Mouse (Mus musculus): ENCODE measurements around the gene Nmnat1. TPM values are rescaled to one million over a fixed set of nuclear protein-coding genes. Genes with fewer than 3 reads are reported as not detected.

Nmnat1 gene
- polyA plus RNA-seq (2012; ENCODE audit: insufficient read depth, insufficient read length, low replicate concordance, missing spikeins), result not detected in 2 replicates

DNA sequence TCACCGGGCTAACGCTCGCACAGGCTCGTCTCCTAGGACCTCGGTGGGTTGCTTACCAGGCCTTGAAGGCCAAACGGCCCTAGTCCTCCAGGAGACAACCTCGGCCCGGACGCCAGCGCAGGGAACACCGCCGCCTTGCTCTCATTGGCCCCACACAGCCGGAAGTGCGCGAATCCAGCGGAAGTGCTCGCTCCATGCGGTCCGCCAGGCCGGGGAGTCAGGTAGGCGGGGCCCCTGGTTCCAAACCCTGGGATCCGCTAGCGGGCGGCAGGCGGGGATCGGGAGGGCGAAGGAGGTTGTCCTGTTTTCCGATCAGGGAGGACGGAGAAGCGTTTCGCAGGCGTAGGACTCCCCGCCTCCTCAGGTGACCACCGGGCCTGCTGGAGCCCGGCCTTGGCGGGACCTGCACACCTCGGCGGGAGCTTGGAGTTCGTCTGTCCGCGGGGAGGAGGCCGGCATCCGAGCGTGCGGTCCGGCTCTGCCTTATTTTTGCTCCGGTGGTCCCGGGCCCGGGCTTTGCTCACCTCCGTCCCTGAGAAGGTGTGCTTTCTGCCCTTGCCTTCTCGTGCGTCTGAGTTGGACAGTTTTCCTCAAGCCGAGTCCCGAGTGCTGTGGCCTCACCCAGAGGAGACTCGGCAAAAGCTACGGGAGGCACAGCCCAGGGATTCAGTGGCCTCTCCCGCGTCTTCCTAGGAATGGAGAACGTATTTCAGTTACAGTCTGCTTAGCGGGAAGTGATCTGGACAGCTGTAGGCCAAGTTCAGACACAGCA, at the start of gene Nmnat1, which contains the start of gene Lzic:
Nmnat1 (minus strand) TSS at position 150 of the 772 bp plus-strand sequence.
Lzic (plus strand) TSS at position 177 of the 772 bp plus-strand sequence.
- peak within 1 kb of the TSS; percentile 78 for H3K4me3 ChIP-seq (ENCODE audit: insufficient read depth, low read depth, low read length)
- peaks cover 9% of the 10 kb centered on the region for H3K4me1 ChIP-seq (ENCODE audit: control insufficient read depth, insufficient read depth, low read length)
- under 1% methylated on average over 60 of the region's 60 CpGs for WGBS
- TF ChIP-seq POLR2A (IDR thresholded peaks at IDR 0.05; ENCODE audit: insufficient read depth, low read depth, low read length), result peak; percentile 52
- no peak for TF ChIP-seq CTCF (IDR thresholded peaks at IDR 0.05; ENCODE audit: insufficient read depth, low read depth, low read length)
- peak within 1 kb of the TSS; percentile 59 for H3K27ac ChIP-seq (ENCODE audit: insufficient read depth, low read depth, low read length)

DNA sequence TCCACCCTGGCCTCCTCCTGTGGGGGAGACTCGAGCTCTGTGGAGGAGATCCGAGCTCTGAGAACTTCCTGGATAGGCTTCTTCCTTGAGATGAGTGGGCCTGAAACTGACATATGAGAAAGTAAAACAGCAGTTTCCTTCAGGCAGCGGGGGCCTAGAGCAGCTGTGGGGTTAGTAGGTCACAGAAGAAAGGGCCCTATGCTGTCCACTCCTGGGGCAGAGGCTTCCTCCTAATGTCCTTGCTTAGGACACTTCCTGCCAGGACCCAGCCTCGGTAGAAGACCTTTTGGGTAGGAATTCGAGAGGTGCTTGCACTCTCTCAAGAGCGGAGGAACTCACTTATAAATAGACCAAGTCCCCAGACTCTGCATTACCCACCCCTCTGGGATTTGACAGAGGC, 44.7 kb upstream of the Nmnat1 start:
- Histone ChIP-seq H3K4me3 (ENCODE audit: insufficient read depth, low read depth, low read length) (no peak overlapping the region), H3K27ac (ENCODE audit: insufficient read depth, low read depth, low read length) (no peak overlapping the region), H3K4me1 (ENCODE audit: control insufficient read depth, insufficient read depth, low read length) (peaks cover 17% of the 10 kb centered on the region)
- TF ChIP-seq POLR2A (IDR thresholded peaks at IDR 0.05; ENCODE audit: insufficient read depth, low read depth, low read length), result no peak
- TF ChIP-seq CTCF (IDR thresholded peaks at IDR 0.05; ENCODE audit: insufficient read depth, low read depth, low read length), result no peak
- WGBS, result 83% methylated on average over 6 of the region's 6 CpGs

DNA sequence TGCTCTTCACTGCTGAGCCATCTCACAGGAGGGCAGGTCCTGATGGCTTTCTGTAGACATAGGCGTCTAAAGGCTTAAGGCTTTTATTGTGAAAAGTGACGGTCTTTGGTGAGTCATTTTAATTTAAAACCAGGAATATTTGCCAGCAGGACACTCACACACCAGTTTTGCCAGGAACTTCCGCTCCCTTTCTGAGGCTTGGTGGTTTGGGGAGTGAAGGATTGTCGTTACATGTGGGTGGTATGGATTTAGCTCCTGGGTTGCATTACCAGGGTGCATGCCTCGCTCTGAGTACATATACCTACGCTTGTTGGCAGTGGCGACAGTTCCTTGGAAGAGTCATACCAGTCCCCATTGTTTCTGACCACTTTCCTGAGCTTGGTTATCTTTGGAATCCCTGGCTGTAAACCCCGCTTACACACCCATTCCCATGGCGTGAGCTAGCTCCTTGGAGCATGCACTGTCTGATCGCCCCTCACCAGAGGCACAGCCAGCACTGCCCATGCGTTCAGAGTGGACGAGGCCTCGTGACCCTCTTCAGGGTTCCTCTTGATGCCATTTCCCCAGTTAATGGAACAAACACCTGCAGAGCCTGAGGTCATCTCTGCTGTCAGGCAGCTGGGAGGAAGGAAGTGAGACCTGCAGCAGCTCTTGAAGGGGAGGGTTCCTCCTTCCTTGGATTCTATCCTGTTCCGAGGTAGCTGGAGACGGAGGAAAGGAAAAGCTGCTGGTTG, 42.8 kb upstream of the Nmnat1 start:
- Histone ChIP-seq H3K4me3 (ENCODE audit: insufficient read depth, low read depth, low read length) (no peak overlapping the region), H3K4me1 (ENCODE audit: control insufficient read depth, insufficient read depth, low read length) (peaks cover 18% of the 10 kb centered on the region), H3K27ac (ENCODE audit: insufficient read depth, low read depth, low read length) (no peak overlapping the region)
- WGBS, result 83% methylated on average over 15 of the region's 15 CpGs
- TF ChIP-seq POLR2A (IDR thresholded peaks at IDR 0.05; ENCODE audit: insufficient read depth, low read depth, low read length), result no peak
- TF ChIP-seq CTCF (IDR thresholded peaks at IDR 0.05; ENCODE audit: insufficient read depth, low read depth, low read length), result no peak

DNA sequence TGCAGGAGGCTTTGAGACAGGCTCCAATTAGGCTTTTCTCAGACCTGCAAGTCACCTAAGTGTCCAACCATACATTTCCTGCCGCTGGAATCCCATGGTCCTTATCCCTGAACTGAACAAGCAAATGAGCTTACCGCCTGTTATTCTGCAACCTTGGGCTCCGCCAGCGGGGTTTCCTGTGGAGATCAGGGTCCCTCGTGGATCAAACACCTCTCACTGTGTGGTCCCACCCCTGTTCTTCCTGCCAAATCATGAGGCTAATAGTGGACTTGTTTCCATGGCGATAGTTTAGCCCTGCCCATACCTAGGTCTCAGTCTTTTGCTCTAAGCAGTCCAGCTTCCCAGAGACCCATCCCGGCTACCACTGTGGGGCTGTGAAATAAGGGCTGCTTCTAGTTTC, 41.3 kb upstream of the Nmnat1 start:
- Histone ChIP-seq H3K27ac (ENCODE audit: insufficient read depth, low read depth, low read length) (peak overlapping the region; percentile 54), H3K4me1 (ENCODE audit: control insufficient read depth, insufficient read depth, low read length) (peaks cover 19% of the 10 kb centered on the region), H3K4me3 (ENCODE audit: insufficient read depth, low read depth, low read length) (no peak overlapping the region)
- no peak for TF ChIP-seq CTCF (IDR thresholded peaks at IDR 0.05; ENCODE audit: insufficient read depth, low read depth, low read length)
- TF ChIP-seq POLR2A (IDR thresholded peaks at IDR 0.05; ENCODE audit: insufficient read depth, low read depth, low read length), result no peak
- 54% methylated on average over 7 of the region's 7 CpGs for WGBS

DNA sequence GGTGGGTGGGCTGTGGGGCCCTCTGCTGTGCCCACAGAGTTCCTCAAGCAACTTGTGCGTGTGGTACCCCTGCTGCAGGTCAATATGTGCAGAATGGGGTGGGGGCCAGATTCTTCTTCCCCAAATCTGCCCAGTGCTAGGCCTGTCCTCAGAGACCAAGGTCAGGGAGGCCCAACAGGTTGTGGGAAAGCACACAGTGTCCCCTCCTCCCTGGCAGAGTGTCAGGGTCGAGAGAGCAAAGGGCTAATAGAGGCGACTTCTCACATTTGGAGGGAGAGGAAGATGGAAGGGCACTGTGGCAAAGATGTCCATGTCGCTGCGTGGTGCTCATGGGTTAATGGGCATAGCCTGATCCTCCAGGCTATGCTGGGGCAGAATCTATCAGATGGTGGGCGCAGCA, 40.8 kb upstream of the Nmnat1 start:
- H3K4me1 ChIP-seq (ENCODE audit: control insufficient read depth, insufficient read depth, low read length), result peaks cover 23% of the 10 kb centered on the region
- TF ChIP-seq POLR2A (IDR thresholded peaks at IDR 0.05; ENCODE audit: insufficient read depth, low read depth, low read length), result no peak
- no peak for TF ChIP-seq CTCF (IDR thresholded peaks at IDR 0.05; ENCODE audit: insufficient read depth, low read depth, low read length)
- no peak overlapping the region for H3K4me3 ChIP-seq (ENCODE audit: insufficient read depth, low read depth, low read length)
- WGBS, result 77% methylated on average over 6 of the region's 6 CpGs
- peak overlapping the region; percentile 54 for H3K27ac ChIP-seq (ENCODE audit: insufficient read depth, low read depth, low read length)

DNA sequence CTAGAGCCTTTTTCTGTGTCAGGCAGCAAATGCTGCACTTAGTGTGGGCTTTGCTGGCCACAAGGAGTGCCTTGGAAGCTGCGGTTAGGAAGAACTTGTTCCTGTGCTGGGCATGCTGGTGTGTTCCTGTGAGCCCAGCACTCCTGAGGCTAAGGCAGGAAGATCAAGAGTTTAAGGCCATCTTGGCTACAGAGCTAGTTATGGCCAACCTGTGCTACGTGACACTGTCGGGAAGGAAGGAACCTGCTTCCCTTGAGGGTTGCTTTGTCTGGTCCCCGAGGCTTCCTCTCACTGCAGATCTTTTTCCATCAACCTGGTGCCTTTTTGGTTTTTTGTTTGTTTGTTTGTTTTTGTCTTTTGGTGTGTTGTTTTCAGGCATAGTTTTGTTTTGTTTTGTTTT, 40.2 kb upstream of the Nmnat1 start:
- peaks cover 23% of the 10 kb centered on the region for H3K4me1 ChIP-seq (ENCODE audit: control insufficient read depth, insufficient read depth, low read length)
- no peak for TF ChIP-seq CTCF (IDR thresholded peaks at IDR 0.05; ENCODE audit: insufficient read depth, low read depth, low read length)
- no peak for TF ChIP-seq POLR2A (IDR thresholded peaks at IDR 0.05; ENCODE audit: insufficient read depth, low read depth, low read length)
- no peak overlapping the region for H3K4me3 ChIP-seq (ENCODE audit: insufficient read depth, low read depth, low read length)
- WGBS, result 82% methylated on average over 4 of the region's 4 CpGs
- H3K27ac ChIP-seq (ENCODE audit: insufficient read depth, low read depth, low read length), result no peak overlapping the region

DNA sequence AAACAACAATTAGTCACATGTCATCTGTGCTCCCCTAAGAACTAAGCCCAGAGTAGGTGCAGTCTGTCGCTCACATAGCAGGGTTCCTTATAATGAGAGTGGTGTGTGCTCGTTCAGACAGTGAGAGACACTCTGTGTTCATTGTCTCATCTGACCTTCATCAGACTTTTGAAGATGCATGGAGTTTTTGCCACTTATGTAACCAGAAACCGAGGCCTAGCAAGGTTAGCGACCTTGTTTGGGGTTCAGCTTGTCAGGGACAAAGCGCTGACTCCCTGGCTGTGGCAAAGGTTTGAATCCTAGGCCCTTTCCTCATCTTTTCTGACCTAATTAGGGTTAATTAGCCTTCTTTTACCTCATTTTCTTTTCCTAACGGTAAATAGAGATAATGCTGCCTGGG, 39.0 kb upstream of the Nmnat1 start:
- Histone ChIP-seq H3K4me1 (ENCODE audit: control insufficient read depth, insufficient read depth, low read length) (peaks cover 23% of the 10 kb centered on the region), H3K27ac (ENCODE audit: insufficient read depth, low read depth, low read length) (no peak overlapping the region), H3K4me3 (ENCODE audit: insufficient read depth, low read depth, low read length) (no peak overlapping the region)
- 76% methylated on average over 6 of the region's 6 CpGs for whole genome bisulfite sequencing
- TF ChIP-seq POLR2A (IDR thresholded peaks at IDR 0.05; ENCODE audit: insufficient read depth, low read depth, low read length), result no peak
- no peak for TF ChIP-seq CTCF (IDR thresholded peaks at IDR 0.05; ENCODE audit: insufficient read depth, low read depth, low read length)

DNA sequence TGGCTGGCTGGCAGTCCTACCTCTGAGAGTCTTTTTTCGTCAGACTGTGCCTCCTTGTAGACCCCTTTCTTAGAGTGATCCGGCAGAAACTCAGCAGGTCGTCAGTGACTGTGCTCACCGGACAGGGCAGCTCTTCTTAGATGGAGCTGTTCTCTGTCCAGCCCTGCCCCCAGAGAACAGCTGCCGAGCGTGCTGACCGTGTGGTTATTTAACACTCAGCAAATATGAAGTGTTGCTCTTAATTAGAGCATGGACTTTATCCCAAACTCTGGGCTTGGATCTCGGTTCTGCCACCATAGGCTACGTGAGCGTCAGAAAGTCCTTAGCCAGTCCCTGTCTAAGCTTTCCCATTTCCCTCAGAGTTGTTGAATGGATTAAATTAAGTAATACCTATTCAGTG, 36.3 kb upstream of the Nmnat1 start:
- peaks cover 25% of the 10 kb centered on the region for H3K4me1 ChIP-seq (ENCODE audit: control insufficient read depth, insufficient read depth, low read length)
- no peak overlapping the region for H3K4me3 ChIP-seq (ENCODE audit: insufficient read depth, low read depth, low read length)
- TF ChIP-seq CTCF (IDR thresholded peaks at IDR 0.05; ENCODE audit: insufficient read depth, low read depth, low read length), result no peak
- no peak for TF ChIP-seq POLR2A (IDR thresholded peaks at IDR 0.05; ENCODE audit: insufficient read depth, low read depth, low read length)
- H3K27ac ChIP-seq (ENCODE audit: insufficient read depth, low read depth, low read length), result no peak overlapping the region
- 72% methylated on average over 10 of the region's 10 CpGs for WGBS
